20 mouse cellular contexts compared by ENCODE assay signal in the genomic region with DNA sequence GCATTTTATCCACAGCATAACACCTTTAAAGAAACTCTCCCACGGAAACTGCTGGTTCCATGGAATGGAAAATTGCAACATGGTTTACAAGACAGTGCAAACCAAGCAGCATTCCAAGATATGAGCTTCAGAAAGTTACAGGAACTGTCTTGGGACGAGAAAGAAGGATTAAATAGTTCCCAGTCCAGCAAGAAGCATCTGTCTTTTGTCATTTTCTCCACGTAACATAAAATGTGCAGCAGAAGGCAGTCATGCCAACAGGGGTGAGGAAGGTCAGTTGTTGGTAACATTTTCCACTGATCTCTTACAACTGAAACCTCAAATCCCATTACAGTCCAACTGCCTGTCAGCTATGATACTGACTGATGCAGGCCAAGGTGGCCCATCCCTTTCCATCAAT. TPM values are rescaled to one million over a fixed set of nuclear protein-coding genes. Genes with fewer than 3 reads are reported as not detected.
DNase-seq lines count a peak whose midpoint lies in the region; ATAC-seq and TF ChIP-seq lines count a peak whose summit lies in the region.
"Had no signal": no experiment of that assay in that cellular context is flagged by ENCODE, and none has a peak within 500 bp of the region (broad histone marks: within the 10 kb centered on the region; RNA-seq: fewer than 3 reads in every experiment).

No protein-coding gene starts in this region.

- no peak for TF ChIP-seq POLR2A in small intestine, adult 2 months (IDR thresholded peaks at IDR 0.05; ENCODE audit: low read depth, low read length)

- intact Hi-C loops in gastrocnemius, adult 2 months (cut with DNase I), result no loop called here
- intact Hi-C loops in gastrocnemius, postnatal 14 days (cut with DNase I; ENCODE audit: low total_unique reads), result no loop called here

- no peaks in the 10 kb centered on the region for H3K27me3 ChIP-seq in lung, postnatal 0 days (replicated peaks; ENCODE audit: insufficient read depth, low read length)
- no peaks in the 10 kb centered on the region for H3K27me3 ChIP-seq in heart, embryonic 11.5 days (ENCODE audit: control insufficient read depth, insufficient read depth, low read length)
- no peaks in the 10 kb centered on the region for H3K27me3 ChIP-seq in small intestine, adult 2 months (ENCODE audit: control insufficient read depth, insufficient read depth, low read length)
- H3K27me3 ChIP-seq: hindbrain, embryonic 15.5 days; midbrain, embryonic 15.5 days had no signal

- H3K4me3 ChIP-seq in gastrocnemius, adult 2 months, result no peak overlapping the region
- H3K4me3 ChIP-seq in lung, postnatal 0 days (ENCODE audit: low read depth, low read length), result no peak overlapping the region
- H3K4me3 ChIP-seq in heart, embryonic 11.5 days (ENCODE audit: low read depth, low read length), result no peak overlapping the region
- no peak overlapping the region for H3K4me3 ChIP-seq in small intestine, adult 2 months (ENCODE audit: low read depth, low read length)
- H3K4me3 ChIP-seq: heart, adult 2 months; hindbrain, embryonic 15.5 days; midbrain, embryonic 15.5 days had no signal

- DNase-seq in gastrocnemius, adult 2 months, result no peak
- no peak for DNase-seq in gastrocnemius, postnatal 14 days
- DNase-seq in lung, postnatal 0 days (ENCODE audit: low spot score), result peak; percentile 65
- no peak for DNase-seq in lung, postnatal 10 days
- no peak for DNase-seq in retina, embryonic 14.5 days (ENCODE audit: low spot score)
- DNase-seq: adrenal gland, adult 8-10 months; cerebellum, adult 2 months; layer of hippocampus, postnatal 36 days had no signal

- H3K9ac ChIP-seq in lung, postnatal 0 days (replicated peaks; ENCODE audit: low read depth), result no peak overlapping the region
- no peak overlapping the region for H3K9ac ChIP-seq in heart, embryonic 11.5 days (ENCODE audit: low read depth, low read length)
- H3K9ac ChIP-seq: hindbrain, embryonic 15.5 days; midbrain, embryonic 15.5 days had no signal

- 53% methylated on average over 3 of the region's 3 CpGs for WGBS in lung, postnatal 0 days
- WGBS in heart, embryonic 11.5 days (ENCODE audit: insufficient replicate concordance), result 52% methylated on average over 3 of the region's 3 CpGs
- 68% methylated on average over 3 of the region's 3 CpGs for WGBS in small intestine, adult 2 months

- TF ChIP-seq CTCF in gastrocnemius, adult 2 months (IDR thresholded peaks at IDR 0.05), result no peak
- no peak for TF ChIP-seq CTCF in lung, postnatal 0 days (IDR thresholded peaks at IDR 0.05)
- TF ChIP-seq CTCF in small intestine, adult 2 months (IDR thresholded peaks at IDR 0.05; ENCODE audit: extremely low read depth, insufficient read length, insufficient replicate concordance, low read depth, low read length), result no peak

- H3K4me2 ChIP-seq in lung, postnatal 0 days (replicated peaks; ENCODE audit: low read depth, low read length), result no peak overlapping the region
- no peak overlapping the region for H3K4me2 ChIP-seq in heart, embryonic 11.5 days
- H3K4me2 ChIP-seq: hindbrain, embryonic 15.5 days; liver, embryonic 11.5 days; midbrain, embryonic 15.5 days had no signal

- no peaks in the 10 kb centered on the region for H3K36me3 ChIP-seq in lung, postnatal 0 days (ENCODE audit: insufficient read depth, low read length)
- H3K36me3 ChIP-seq in heart, embryonic 11.5 days (ENCODE audit: control insufficient read depth, insufficient read depth, low read length), result no peaks in the 10 kb centered on the region
- no peaks in the 10 kb centered on the region for H3K36me3 ChIP-seq in small intestine, adult 2 months (ENCODE audit: control insufficient read depth, insufficient read depth, low read length)
- H3K36me3 ChIP-seq: hindbrain, embryonic 15.5 days; midbrain, embryonic 15.5 days had no signal

- H3K9me3 ChIP-seq in lung, postnatal 0 days (ENCODE audit: low read length), result no peaks in the 10 kb centered on the region
- no peaks in the 10 kb centered on the region for H3K9me3 ChIP-seq in heart, embryonic 11.5 days (replicated peaks; ENCODE audit: control insufficient read depth, low read length)
- H3K9me3 ChIP-seq: hindbrain, embryonic 15.5 days; midbrain, embryonic 15.5 days had no signal

- H3K27ac ChIP-seq in gastrocnemius, adult 2 months, result peak overlapping the region; percentile 35
- no peak overlapping the region for H3K27ac ChIP-seq in lung, postnatal 0 days (ENCODE audit: low read length)
- H3K27ac ChIP-seq in heart, embryonic 11.5 days (ENCODE audit: low read depth, low read length), result peak overlapping the region; percentile 37; the same call in 1 of the 2 replicates
- peak overlapping the region; percentile 5; the same call in 1 of the 2 replicates for H3K27ac ChIP-seq in small intestine, adult 2 months (ENCODE audit: insufficient read depth, low read depth, low read length)
- H3K27ac ChIP-seq: hindbrain, embryonic 15.5 days; midbrain, embryonic 15.5 days had no signal

- TF ChIP-seq EP300 in lung, postnatal 0 days (IDR thresholded peaks at IDR 0.05), result no peak

- ATAC-seq in lung, postnatal 0 days, result no peak; the same call in 1 of the 2 replicates
- ATAC-seq in heart, embryonic 11.5 days (replicated peaks; ENCODE audit: insufficient number of reproducible peaks, low FRiP score, low TSS enrichment), result no peak
- ATAC-seq in cerebellum, adult (ENCODE audit: insufficient number of reproducible peaks, low FRiP score, low TSS enrichment), result no peak
- ATAC-seq: forebrain, embryonic 14.5 days; intestine, postnatal 0 days; midbrain, embryonic 15.5 days had no signal

- peaks cover 6% of the 10 kb centered on the region; the same call in 1 of the 2 replicates for H3K4me1 ChIP-seq in lung, postnatal 0 days (ENCODE audit: insufficient read depth, low read depth, low read length)
- H3K4me1 ChIP-seq in heart, embryonic 11.5 days (ENCODE audit: control insufficient read depth, insufficient read depth, low read length), result no peaks in the 10 kb centered on the region
- H3K4me1 ChIP-seq in small intestine, adult 2 months (ENCODE audit: control insufficient read depth, insufficient read depth, insufficient read length, low read length), result peaks cover 2% of the 10 kb centered on the region; the same call in 1 of the 2 replicates
- H3K4me1 ChIP-seq: hindbrain, embryonic 15.5 days; midbrain, embryonic 15.5 days had no signal

RNA-seq across cellular contexts. Expression of a gene that starts 22.4 kb away (rescaled TPM):
- not detected for total RNA-seq in gastrocnemius, adult 2 months (2021)
- under 1 TPM in 1 of 2 experiments, not detected in 1; 0.25 TPM for total RNA-seq in gastrocnemius, postnatal 14 days (2021)
- polyA plus RNA-seq in lung, postnatal 0 days (2015; fragmentation: Nextera tagmentation; extraction: Ambion mirVana), result 0.87 and 0.92 TPM in 2 replicates
- polyA plus RNA-seq in heart, embryonic 11.5 days (2014; fragmentation: Nextera tagmentation; extraction: Ambion mirVana), result 0.21 TPM in 1 of 2 replicates, not detected in the other
- not detected in 2 replicates for polyA plus RNA-seq in small intestine, adult 2 months (2012; rRNA removed)
- total RNA-seq: heart, adult 2 months; layer of hippocampus, postnatal 36 days; left cerebral cortex, postnatal 36 days had no signal
- polyA plus RNA-seq: brain, embryonic 14.5 days; cerebellum, adult 2 months; cortical plate, adult 2 months; forebrain, embryonic 14.5 days; heart, adult 2 months; midbrain, embryonic 15.5 days had no signal
